Comparison of ENCODE assay signal across 8 mouse cellular contexts in the genomic region with DNA sequence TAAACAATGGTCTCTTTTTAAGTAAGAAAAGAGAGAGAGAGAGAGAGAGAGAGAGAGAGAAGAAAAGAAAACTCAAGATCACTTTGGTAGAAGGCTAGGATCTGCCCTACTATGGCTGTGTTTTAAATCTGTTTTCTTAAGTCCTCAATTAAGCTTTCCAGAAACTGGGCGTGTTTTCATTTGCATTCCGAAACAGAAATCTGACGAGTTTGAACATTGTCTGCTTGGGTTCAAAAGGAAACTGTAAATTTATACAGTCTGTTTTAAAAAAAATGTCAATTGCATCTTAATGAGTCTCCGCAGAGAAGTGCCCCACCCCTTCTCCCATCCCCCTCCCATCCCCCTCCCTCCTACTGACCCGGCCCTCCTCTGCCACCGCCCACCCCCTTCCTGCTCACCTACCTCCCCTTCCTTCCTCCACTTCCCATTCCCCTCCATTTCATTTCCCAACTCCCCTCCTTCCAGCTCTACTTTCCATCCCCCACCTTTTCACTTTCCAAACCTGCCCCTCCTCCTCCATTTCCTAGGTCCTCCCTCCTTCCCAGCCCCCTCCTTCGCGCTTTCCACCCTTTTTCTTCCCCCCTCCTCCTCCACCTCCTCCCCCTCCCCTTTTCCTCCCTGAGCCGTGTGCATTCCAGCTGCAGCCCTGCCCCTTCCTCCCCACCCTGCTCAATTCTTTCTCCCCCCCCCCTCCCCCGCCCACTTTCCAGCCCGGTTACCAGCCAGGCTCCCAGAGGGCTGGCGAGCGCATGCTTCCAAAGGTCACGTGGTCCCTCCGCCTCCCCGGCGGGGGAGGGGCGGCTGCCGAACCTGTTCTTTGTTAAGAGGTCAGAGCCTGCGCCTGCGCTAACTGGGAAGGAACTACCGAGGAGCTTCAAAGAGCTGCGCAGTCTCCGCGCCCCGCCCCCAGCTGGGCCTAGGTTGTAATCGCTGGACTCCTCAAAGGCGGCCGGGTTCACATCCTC.
DNase-seq lines count a peak whose midpoint lies in the region; ATAC-seq lines count a peak whose summit lies in the region.

No protein-coding gene starts in this region.

- no peaks in the 10 kb centered on the region for H3K9me3 ChIP-seq in embryonic facial prominence, embryonic 14.5 days (ENCODE audit: control insufficient read depth, low read length)
- H3K9me3 ChIP-seq in kidney, embryonic 14.5 days (ENCODE audit: control insufficient read depth, low read length): no peaks in the 10 kb centered on the region
- no peaks in the 10 kb centered on the region for H3K9me3 ChIP-seq in limb, embryonic 15.5 days

- peak overlapping the region; percentile 45 for H3K4me2 ChIP-seq in embryonic facial prominence, embryonic 14.5 days (ENCODE audit: low read depth, low read length)
- peak overlapping the region; percentile 34 for H3K4me2 ChIP-seq in kidney, embryonic 14.5 days (replicated peaks; ENCODE audit: low read depth, low read length)
- H3K4me2 ChIP-seq in limb, embryonic 15.5 days: peak overlapping the region; percentile 38; the same call in 1 of the 2 replicates

- DNase-seq in 3T3-L1 (ENCODE audit: low read depth, low spot score): peak; percentile 96
- peak; percentile 72 to 79 for DNase-seq in adrenal gland, postnatal 4 days (ENCODE audit: low spot score in 2 of 2)
- peak; percentile 98 for DNase-seq in embryonic facial prominence, embryonic 14.5 days (ENCODE audit: low spot score)
- DNase-seq in heart, adult 9 months (ENCODE audit: low spot score in 2 of 2): peak; percentile 93 to 94
- peak; percentile 47 to 69 for DNase-seq in monocyte, adult 2 months (ENCODE audit: low read depth in 1 of 2, low spot score in 2 of 2)
- DNase-seq in spleen, postnatal 36 days (ENCODE audit: low spot score in 2 of 2): peak; percentile 89 to 92

- H3K36me3 ChIP-seq in embryonic facial prominence, embryonic 14.5 days (ENCODE audit: control insufficient read depth, insufficient read depth, low read length): no peaks in the 10 kb centered on the region
- H3K36me3 ChIP-seq in kidney, embryonic 14.5 days (ENCODE audit: control insufficient read depth, insufficient read depth, low read length): no peaks in the 10 kb centered on the region
- H3K36me3 ChIP-seq in limb, embryonic 15.5 days: no peaks in the 10 kb centered on the region

- no peaks in the 10 kb centered on the region for H3K4me1 ChIP-seq in embryonic facial prominence, embryonic 14.5 days (ENCODE audit: control insufficient read depth, insufficient read depth, low read length)
- H3K4me1 ChIP-seq in kidney, embryonic 14.5 days (ENCODE audit: control insufficient read depth, insufficient read depth, low read length): no peaks in the 10 kb centered on the region
- H3K4me1 ChIP-seq in limb, embryonic 15.5 days: no peaks in the 10 kb centered on the region

- H3K27me3 ChIP-seq in embryonic facial prominence, embryonic 14.5 days (replicated peaks; ENCODE audit: control insufficient read depth, insufficient read depth, low read length): no peaks in the 10 kb centered on the region
- no peaks in the 10 kb centered on the region for H3K27me3 ChIP-seq in kidney, embryonic 14.5 days (ENCODE audit: control insufficient read depth, insufficient read depth, low read length)
- no peaks in the 10 kb centered on the region for H3K27me3 ChIP-seq in limb, embryonic 15.5 days

- H3K9ac ChIP-seq in embryonic facial prominence, embryonic 14.5 days (ENCODE audit: low read depth, low read length): no peak overlapping the region
- no peak overlapping the region for H3K9ac ChIP-seq in kidney, embryonic 14.5 days (ENCODE audit: low read depth, low read length)
- no peak overlapping the region for H3K9ac ChIP-seq in limb, embryonic 15.5 days

- WGBS in embryonic facial prominence, embryonic 14.5 days: 16% methylated on average over 19 of the region's 29 CpGs
- 22% methylated on average over 26 of the region's 29 CpGs for WGBS in kidney, embryonic 14.5 days
- WGBS in limb, embryonic 15.5 days: 17% methylated on average over 27 of the region's 29 CpGs

- ATAC-seq in embryonic facial prominence, embryonic 14.5 days (ENCODE audit: low read depth): peak; percentile 94
- ATAC-seq in kidney, embryonic 14.5 days (ENCODE audit: low FRiP score, low TSS enrichment): peak; percentile 98
- peak; percentile 93 for ATAC-seq in limb, embryonic 15.5 days (ENCODE audit: insufficient number of reproducible peaks, low FRiP score, low TSS enrichment, low read depth)

- peak overlapping the region; percentile 75 for H3K27ac ChIP-seq in embryonic facial prominence, embryonic 14.5 days (replicated peaks; ENCODE audit: low read depth, low read length)
- peak overlapping the region; percentile 24; the same call in 1 of the 2 replicates for H3K27ac ChIP-seq in kidney, embryonic 14.5 days (ENCODE audit: low read depth, low read length)
- peak overlapping the region; percentile 74 for H3K27ac ChIP-seq in limb, embryonic 15.5 days

- peak overlapping the region; percentile 24 for H3K4me3 ChIP-seq in embryonic facial prominence, embryonic 14.5 days (ENCODE audit: low read depth, low read length)
- H3K4me3 ChIP-seq in kidney, embryonic 14.5 days (ENCODE audit: low read length): no peak overlapping the region; the same call in 1 of the 2 replicates
- H3K4me3 ChIP-seq in limb, embryonic 15.5 days: peak overlapping the region; percentile 28

Comparison
In these comparisons a context has a peak if more than half of its experiments do, and no peak if none do; other contexts are left out.
1. H3K27ac ChIP-seq: peak in every context shown above with its lines; median percentile 75 in embryonic facial prominence, embryonic 14.5 days; 74 in limb, embryonic 15.5 days; 24 in kidney, embryonic 14.5 days.